Mouse (Mus musculus) ES-E14 (cell line): ENCODE results near the gene Synj1. TPM values are rescaled to one million over a fixed set of nuclear protein-coding genes. Genes with fewer than 3 reads are reported as not detected.

Source experiments
- DNase-seq: peaks from one replicate; pipeline ENCODE4 v3.0.0-alpha.2; 2013; ENCODE audit warnings: low read depth, low spot score
- H3K27ac ChIP-seq: 2 replicates; pipeline ENCODE4 v1.5.1; 2012; ENCODE audit warnings: low read depth, mild to moderate bottlenecking, low read length, moderate library complexity, mixed read lengths; ENCODE audit not compliant: poor library complexity, insufficient read depth, severe bottlenecking
- H3K36me3 ChIP-seq: 2 replicates; pipeline ENCODE4 v1.6.1; 2012; ENCODE audit warnings: mild to moderate bottlenecking, low read length, moderate library complexity, mixed read lengths; ENCODE audit not compliant: control insufficient read depth, poor library complexity, insufficient read depth, severe bottlenecking
- H3K4me1 ChIP-seq, 2 experiments: fragments of 150-350 bp in 1 of 2; sonication (generic) in 1 of 2; 2 replicates each; pipeline ENCODE4 v1.6.1; 2012; ENCODE audit warnings: low read length in 2 of 2, mild to moderate bottlenecking in 1 of 2, mixed read lengths in 1 of 2; ENCODE audit not compliant: control insufficient read depth in 2 of 2, insufficient read depth in 2 of 2, poor library complexity in 1 of 2
- H3K4me3 ChIP-seq, 2 experiments: fragments of 150-350 bp in 1 of 2; sonication (generic) in 1 of 2; 2 replicates each; pipeline ENCODE4 v1.5.1; 2012; ENCODE audit warnings: low read length in 2 of 2, low read depth in 1 of 2, mild to moderate bottlenecking in 1 of 2, mixed read lengths in 1 of 2; ENCODE audit not compliant: insufficient read depth in 1 of 2, poor library complexity in 1 of 2, severe bottlenecking in 1 of 2
- H3K9ac ChIP-seq: 2 replicates; pipeline ENCODE4 v1.6.1; 2012; ENCODE audit warnings: low read depth, mild to moderate bottlenecking, low read length, mixed read lengths; ENCODE audit not compliant: poor library complexity, insufficient read depth, severe bottlenecking
- H3K9me3 ChIP-seq: fragments of 150-350 bp; sonication (generic); 2 replicates; pipeline ENCODE4 v1.6.1; 2012; ENCODE audit warnings: low read depth, mild to moderate bottlenecking, low read length; ENCODE audit not compliant: control insufficient read depth, insufficient read depth
- CHD2 ChIP-seq: IDR thresholded peaks from 2 replicates; pipeline ENCODE4 v1.6.1; 2014; ENCODE audit warnings: mild to moderate bottlenecking, low read depth, low read length, inconsistent platforms
- HCFC1 ChIP-seq: IDR thresholded peaks from 2 replicates; pipeline ENCODE4 v1.6.1; 2012; ENCODE audit warnings: low read length, inconsistent platforms, borderline replicate concordance; ENCODE audit not compliant: insufficient read depth
- MAFK ChIP-seq: IDR thresholded peaks from 2 replicates; pipeline ENCODE4 v1.6.1; 2014; ENCODE audit warnings: mild to moderate bottlenecking, low read depth, low read length, inconsistent platforms; ENCODE audit not compliant: insufficient read depth
- ZC3H11A ChIP-seq: IDR thresholded peaks from 2 replicates; pipeline ENCODE4 v1.6.1; 2012; ENCODE audit warnings: low read depth, mild to moderate bottlenecking, inconsistent platforms, low read length, borderline replicate concordance
- ZNF384 ChIP-seq: IDR thresholded peaks from 2 replicates; pipeline ENCODE4 v1.6.1; 2012; ENCODE audit warnings: low read depth, low read length, inconsistent platforms
- in situ Hi-C, 2 experiments: fragments of 600-800 bp; cut with MboI; formaldehyde crosslinking; loops; one replicate each; pipeline ENCODE4 v1.15.1; 2025; ENCODE audit warnings: low sequenced_read_pairs in 2 of 2, inconsistent platforms in 1 of 2; ENCODE audit not compliant: unreplicated experiment in 2 of 2
- total RNA-seq: library from RNA; depleted of rRNA; stranded (reverse); fragments of 300-350 nt; gene quantifications from 2 replicates; pipeline ENCODE4 v1.2.3, GENCODE M21; 2012

Gene Synj1
- total RNA-seq, 1 experiment, result 8.9 TPM

- H3K4me1 ChIP-seq, result no peaks in the 10 kb centered on the region; a peak in 1 of 4 replicates
- no peak overlapping the region for H3K9ac ChIP-seq
- no peak overlapping the region for H3K4me3 ChIP-seq
- no peak for DNase-seq
- no peak overlapping the region for H3K27ac ChIP-seq
- TF ChIP-seq ZC3H11A (no peak), HCFC1 (no peak), CHD2 (no peak), MAFK (no peak), ZNF384 (no peak)
- H3K36me3 ChIP-seq, result no peaks in the 10 kb centered on the region
- H3K9me3 ChIP-seq, result no peaks in the 10 kb centered on the region
- in situ Hi-C loops, result no loop called here
Observed at GRCm38 (mm10) chr16:90911766-90912165, 99.3 kb downstream of the Synj1 start.

DNA sequence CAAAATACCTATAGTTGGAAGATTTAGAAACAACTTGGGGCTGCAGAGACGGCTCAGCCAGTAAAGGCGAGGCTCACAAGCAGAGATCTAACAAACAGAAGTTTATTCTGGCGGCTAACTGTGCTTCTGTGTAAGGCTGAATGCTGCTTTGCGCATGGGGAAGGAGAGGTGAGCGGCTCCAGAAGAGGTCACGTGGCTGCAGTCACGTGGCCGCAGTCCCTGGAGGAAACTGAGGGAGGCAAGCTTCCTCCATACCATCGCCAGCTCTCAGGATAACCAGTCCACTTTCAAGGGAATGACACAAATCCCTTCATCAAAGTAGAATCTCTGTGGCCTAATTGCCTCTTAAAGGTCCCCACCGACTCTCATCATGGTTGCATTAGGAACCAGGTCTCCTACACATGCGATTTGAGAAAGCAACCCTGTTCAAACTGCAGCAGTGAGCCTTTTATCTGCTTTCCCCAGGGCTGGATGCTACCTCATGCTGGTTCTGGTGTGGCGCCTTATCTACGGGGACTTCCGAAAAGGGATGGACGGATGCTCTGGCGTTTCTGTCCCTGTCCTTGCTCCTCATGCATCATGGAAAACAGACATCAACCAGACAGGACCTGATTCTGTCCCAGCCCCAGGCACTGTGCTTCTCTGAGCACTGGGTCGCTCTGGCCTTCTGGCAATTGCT lies 100.1 kb downstream of the Synj1 start:
- Histone ChIP-seq H3K9ac (no peak overlapping the region; the same call in 1 of the 2 replicates), H3K36me3 (no peaks in the 10 kb centered on the region), H3K27ac (no peak overlapping the region), H3K4me3 (no peak overlapping the region), H3K4me1 (no peaks in the 10 kb centered on the region; a peak in 1 of 4 replicates), H3K9me3 (no peaks in the 10 kb centered on the region)
- in situ Hi-C loops, result no loop called here
- no peak for DNase-seq
- TF ChIP-seq HCFC1 (no peak), ZC3H11A (no peak), MAFK (no peak), ZNF384 (no peak), CHD2 (no peak)

DNA sequence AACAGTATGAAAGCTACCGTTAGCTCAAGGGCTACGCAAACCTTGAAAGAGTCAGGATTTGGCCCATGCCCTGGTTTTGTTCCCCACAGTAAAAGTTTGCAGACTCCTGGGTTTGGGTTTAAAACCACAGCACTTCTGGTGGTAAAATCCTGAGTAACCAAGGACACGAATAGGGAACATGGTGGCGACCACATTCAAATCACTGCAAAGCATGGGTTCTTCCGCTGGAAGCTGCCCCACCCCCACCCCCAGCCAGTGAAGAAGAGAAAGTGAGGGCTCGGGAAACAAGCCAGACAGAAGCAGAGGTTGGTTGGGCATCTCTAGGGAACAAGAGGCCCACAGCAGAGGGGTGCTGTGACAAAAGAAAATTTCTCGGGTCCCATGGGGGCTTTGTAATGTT lies 103.9 kb downstream of the Synj1 start:
- no peak for DNase-seq
- no peak overlapping the region for H3K4me3 ChIP-seq
- no peaks in the 10 kb centered on the region for H3K9me3 ChIP-seq
- no peak overlapping the region for H3K9ac ChIP-seq
- no peaks in the 10 kb centered on the region; a peak in 2 of 4 replicates for H3K4me1 ChIP-seq
- no peak overlapping the region for H3K27ac ChIP-seq
- TF ChIP-seq CHD2 (no peak), HCFC1 (no peak), MAFK (no peak), ZNF384 (no peak), ZC3H11A (no peak)
- in situ Hi-C loops, result no loop called here
- no peaks in the 10 kb centered on the region for H3K36me3 ChIP-seq

GRCm38 (mm10) chr16:90903300-90903699 lies 107.8 kb downstream of the Synj1 start:
- Histone ChIP-seq H3K9me3 (no peaks in the 10 kb centered on the region), H3K36me3 (no peaks in the 10 kb centered on the region), H3K4me3 (no peak overlapping the region), H3K9ac (no peak overlapping the region), H3K4me1 (no peaks in the 10 kb centered on the region; a peak in 1 of 4 replicates), H3K27ac (no peak overlapping the region)
- in situ Hi-C loops, result no loop called here
- no peak for TF ChIP-seq MAFK
- no peak for TF ChIP-seq ZNF384
- TF ChIP-seq HCFC1, result no peak
- no peak for TF ChIP-seq ZC3H11A
- TF ChIP-seq CHD2, result no peak
- no peak for DNase-seq
